Mouse (Mus musculus) gastrocnemius, adult 2 months (tissue): ENCODE measurements around the gene Adcyap1r1. TPM values are rescaled to one million over a fixed set of nuclear protein-coding genes. Genes with fewer than 3 reads are reported as not detected.
A peak's percentile ranks its signal among the peaks of the same experiment; 100 is the strongest.

Source experiments
- DNase-seq: peaks from one replicate; pipeline ENCODE4 v3.0.0; 2022
- H3K27ac ChIP-seq: fragments of 200-600 bp; 2 replicates; pipeline ENCODE4 v1.8.1; 2022; ENCODE audit warnings: mild to moderate bottlenecking
- H3K4me3 ChIP-seq: fragments of 200-600 bp; 2 replicates; pipeline ENCODE4 v1.8.1; 2022; ENCODE audit warnings: mild to moderate bottlenecking, moderate library complexity
- CTCF ChIP-seq: fragments of 200-600 bp; IDR thresholded peaks from 2 replicates; pipeline ENCODE4 v1.8.1; 2022; ENCODE audit warnings: antibody characterized with exemption, mild to moderate bottlenecking, moderate library complexity
- intact Hi-C: fragments of 180-260 bp; cut with DNase I; formaldehyde crosslinking; loops from one replicate; pipeline ENCODE4 v1.15.1; 2025
- total RNA-seq, 2 experiments: library from RNA; stranded (reverse); gene quantifications; 2 replicates each; pipeline ENCODE4 v1.2.3; 2021

Adcyap1r1 gene
- total RNA-seq, 2 experiments from 2014 or later = 0.87 to 0.92 TPM

DNA sequence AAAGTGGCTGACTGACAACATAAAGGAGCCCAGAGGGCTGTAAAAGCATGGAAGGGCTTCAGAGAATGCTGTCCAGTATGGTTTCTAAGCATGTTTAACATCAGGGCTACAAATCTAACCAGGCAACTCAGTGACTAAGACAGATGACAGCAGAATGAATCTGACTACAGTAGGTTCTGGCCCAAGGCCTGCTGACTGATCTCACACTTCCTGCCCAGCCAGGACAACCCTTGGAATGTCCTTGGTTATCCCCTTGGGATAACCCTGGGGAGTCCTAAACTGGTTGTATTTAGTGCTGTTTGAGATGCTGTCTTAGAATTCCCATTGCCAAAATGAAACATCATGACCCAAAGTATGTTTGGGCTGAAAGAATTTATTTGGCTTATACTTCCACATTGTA is 19.7 kb upstream of the Adcyap1r1 start:
- H3K27ac ChIP-seq = no peak overlapping the region
- H3K4me3 ChIP-seq = no peak overlapping the region
- intact Hi-C loops = no loop called here
- DNase-seq = no peak
- no peak for TF ChIP-seq CTCF

DNA sequence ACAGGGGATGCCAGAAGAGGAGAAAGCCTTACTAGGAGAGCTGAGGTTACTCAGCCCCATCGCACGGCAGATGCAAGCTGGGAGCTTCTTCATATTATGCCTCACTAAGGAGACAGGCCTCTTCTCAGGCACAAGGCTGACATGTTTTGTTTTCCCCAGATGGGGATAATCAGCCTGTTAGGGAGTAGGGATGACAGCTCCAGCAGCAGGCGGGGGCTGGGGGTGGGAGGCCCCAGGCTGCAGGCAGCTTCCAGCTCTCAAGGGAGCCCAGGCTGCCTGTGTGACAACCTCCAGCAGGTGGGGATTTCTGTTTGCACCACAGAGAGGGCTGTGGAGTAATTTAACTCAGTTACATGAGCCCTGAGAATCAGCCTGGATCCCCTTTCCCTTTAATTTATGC is 17.4 kb upstream of the Adcyap1r1 start:
- no peak for DNase-seq
- intact Hi-C loops = no loop called here
- Histone ChIP-seq H3K27ac (no peak overlapping the region), H3K4me3 (no peak overlapping the region)
- TF ChIP-seq CTCF = no peak

DNA sequence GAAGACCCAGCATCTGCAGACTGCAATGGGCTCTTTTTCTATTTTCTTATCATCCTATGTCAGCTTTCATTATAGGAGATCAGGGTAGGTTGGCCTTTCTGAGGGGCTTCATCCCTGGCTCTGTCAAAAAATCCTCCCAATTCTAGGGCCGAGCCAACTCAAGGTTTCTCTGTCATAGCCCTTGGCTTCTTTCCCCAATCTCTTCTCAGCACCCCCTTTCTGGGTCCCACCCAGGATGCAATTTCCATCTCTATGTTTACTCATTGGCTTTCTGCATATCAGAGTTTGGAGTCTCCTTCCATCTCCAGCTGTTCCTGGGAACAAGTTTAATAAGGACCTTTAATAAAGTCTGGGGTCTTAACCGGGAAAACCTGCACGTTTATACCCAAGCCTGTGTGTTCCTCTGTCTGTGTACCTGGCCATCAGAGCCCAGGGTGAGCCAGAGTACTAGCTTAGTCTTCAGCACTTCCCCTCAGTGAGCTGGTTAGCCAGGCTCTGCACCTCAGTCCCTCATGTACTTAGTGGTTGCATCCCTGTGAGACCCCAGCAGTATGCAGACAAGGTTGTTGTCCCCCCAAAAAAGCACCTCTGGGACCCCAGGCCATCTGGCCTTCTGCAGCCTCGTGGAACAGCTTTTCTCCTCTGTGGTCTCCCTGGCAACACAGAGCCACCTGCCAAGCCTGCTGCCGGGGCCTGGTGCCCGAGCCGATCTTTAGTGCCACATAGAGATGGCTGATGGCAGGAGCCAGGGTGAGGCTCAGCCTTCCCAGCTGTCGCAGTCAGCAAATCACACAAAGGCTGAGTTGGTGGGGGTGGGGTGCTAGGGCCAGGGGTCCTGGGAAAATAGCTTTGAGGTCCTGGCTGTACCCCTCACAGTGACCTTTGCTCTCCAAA is 16.3 kb upstream of the Adcyap1r1 start:
- intact Hi-C loops = no loop called here
- TF ChIP-seq CTCF = no peak
- no peak for DNase-seq
- Histone ChIP-seq H3K4me3 (no peak overlapping the region), H3K27ac (no peak overlapping the region)

DNA sequence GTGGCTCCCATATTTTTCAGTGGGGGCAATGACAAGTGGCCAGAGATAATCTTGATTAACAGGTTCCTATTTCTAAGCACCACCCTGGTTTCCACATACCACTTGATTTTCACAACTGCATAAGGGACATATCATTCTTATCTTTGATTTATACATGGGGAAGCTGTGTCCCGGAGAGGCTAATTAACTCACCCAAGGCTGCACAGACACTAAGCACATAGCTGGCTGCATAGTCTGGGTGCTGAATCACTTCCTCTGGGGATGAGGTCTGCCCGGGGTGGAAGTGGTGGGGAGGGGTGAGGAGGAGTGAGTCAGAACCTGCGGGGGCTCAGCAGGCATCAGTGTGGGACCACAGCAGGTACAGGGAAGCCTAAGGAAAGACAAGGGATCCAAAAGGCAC is 13.9 kb upstream of the Adcyap1r1 start:
- no peak for TF ChIP-seq CTCF
- no peak for DNase-seq
- Histone ChIP-seq H3K27ac (no peak overlapping the region), H3K4me3 (no peak overlapping the region)
- intact Hi-C loops = no loop called here

DNA sequence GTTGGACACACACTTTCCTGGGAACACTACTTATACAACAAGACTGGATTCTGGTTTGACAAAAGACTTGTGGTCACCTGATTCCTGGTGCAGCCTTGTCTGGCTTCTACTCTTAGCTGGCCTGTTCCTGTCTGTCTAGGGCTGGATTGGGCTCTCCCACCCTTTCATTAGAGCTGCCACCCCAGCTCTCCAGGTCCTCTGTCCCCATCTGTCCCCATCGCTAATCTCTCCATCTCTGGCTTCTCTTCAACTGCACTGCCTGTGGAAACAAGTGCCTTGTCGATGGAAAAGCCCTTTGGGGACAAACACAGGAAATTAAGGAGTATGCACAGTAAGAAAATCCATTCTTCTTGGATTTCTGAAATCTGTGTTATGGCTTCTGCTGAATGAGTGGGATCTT is 12.9 kb upstream of the Adcyap1r1 start:
- Histone ChIP-seq H3K4me3 (no peak overlapping the region), H3K27ac (no peak overlapping the region)
- no peak for TF ChIP-seq CTCF
- DNase-seq = no peak
- intact Hi-C loops = no loop called here

DNA sequence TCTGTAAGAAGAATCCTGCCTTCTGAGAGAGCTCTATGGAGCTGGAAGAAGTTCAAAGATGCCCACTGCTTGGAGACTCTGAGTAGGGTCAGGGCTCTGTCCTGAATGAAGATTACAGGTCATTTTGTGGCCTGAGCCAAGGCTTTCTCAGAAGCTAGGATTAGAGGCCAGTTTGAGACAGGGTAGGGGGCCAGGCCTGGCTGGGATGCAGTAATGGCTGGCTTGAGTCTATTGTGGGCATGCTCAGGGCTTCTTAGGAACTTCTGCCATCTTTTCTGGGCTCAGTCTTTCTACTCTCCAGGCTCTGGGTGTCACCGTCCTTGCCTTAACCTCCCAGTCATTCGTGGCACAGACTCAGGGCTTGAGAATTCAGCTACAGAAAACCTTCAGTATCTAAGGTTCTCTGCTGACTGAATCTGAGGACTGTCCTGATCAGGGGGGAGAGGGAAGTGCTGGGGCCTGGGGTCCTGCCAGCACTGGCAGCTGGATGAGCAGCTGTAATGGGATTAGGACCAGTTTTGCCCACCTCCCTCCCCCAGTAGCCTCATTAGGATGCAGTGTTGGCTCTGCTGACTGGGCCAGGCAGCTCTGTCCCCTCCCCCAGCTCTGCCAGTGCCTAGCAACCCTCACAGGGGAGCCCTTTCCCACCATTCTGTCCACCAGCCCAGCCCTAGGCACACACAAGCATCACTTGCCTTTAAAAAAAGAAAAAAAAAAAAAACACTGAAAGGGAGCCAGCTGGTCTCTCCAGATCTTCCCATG is 7.7 kb upstream of the Adcyap1r1 start:
- intact Hi-C loops = no loop called here
- DNase-seq = peak; percentile 38
- peak overlapping the region; percentile 63; the same call in 1 of the 2 replicates for H3K27ac ChIP-seq
- H3K4me3 ChIP-seq = no peak overlapping the region
- TF ChIP-seq CTCF = no peak

DNA sequence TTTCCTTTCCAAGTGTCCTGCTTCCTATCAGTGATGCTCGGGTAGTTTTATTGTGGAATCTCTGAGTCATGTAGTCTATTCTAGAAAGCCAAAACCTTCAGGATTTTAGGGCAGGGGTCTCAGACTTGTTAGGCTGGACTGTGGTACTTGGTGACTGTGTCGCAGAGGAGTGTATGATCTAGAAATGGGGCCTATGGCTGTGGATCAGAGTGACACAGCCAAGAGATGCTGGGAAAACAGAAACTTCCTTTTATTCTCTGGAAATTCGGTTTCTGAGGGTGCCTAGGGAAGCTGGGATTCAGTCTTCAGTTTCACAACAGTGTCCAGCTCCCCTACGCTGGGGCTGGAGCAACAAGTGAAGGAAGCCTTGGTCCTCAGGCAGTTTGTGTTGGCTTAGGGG is 7.1 kb upstream of the Adcyap1r1 start:
- TF ChIP-seq CTCF = no peak
- H3K27ac ChIP-seq = peak overlapping the region; percentile 63
- DNase-seq = no peak
- no peak overlapping the region for H3K4me3 ChIP-seq
- intact Hi-C loops = no loop called here

DNA sequence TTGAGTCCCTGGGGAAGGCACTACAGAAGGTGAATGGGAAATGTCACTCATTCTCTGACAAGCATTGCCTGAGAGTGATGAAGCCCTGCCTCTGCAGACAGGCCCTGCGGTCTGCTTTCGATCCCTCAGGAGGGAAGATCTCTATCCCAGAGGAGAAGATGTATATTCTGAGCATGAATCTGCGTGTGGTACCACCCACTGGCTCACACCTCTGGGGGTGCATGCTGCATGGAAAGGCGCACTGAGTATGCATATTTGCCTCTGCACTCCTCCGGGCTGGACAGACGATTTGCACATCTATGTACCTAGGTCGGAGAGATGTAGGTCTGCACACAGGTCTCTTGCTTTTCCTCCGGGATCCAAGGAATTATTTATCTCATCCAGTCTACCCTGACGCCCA is 3.6 kb upstream of the Adcyap1r1 start:
- TF ChIP-seq CTCF = no peak
- Histone ChIP-seq H3K4me3 (no peak overlapping the region), H3K27ac (no peak overlapping the region)
- no peak for DNase-seq
- intact Hi-C loops = no loop called here

DNA sequence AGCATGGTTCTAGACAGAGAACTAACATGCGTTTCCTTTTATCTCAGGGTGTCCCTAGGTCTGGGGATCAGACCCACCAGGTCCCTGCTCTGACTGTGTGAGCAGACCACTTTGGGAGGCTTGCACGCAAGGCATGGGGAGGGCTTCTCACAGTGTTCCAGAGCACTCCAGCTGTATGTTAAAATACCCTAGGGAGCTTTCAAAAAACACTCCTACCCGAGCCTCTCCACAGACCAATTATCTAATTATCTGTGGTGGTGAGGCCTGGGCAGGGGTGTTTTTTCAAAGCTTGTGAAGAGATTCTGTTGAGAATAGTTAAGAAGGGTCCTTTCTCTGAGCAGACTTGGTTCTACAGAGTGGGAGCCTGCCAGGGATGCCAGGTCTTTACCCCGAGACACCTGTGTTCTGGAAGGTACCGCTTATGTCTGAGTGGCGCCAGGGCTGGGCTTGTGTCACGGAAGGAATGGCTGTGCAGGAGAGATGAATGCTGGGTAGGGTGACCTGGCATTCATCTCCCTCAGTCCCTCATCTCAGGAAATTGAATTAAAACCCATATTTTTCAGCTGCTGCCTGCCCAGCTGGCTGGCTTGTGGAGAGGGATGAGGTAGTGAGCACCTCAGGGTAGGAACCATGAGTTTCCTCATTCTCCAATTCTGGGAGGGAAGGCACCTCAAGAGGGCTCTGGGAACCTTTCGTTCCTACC is 2.7 kb upstream of the Adcyap1r1 start:
- TF ChIP-seq CTCF = no peak
- Histone ChIP-seq H3K4me3 (no peak overlapping the region), H3K27ac (no peak overlapping the region)
- intact Hi-C loops = no loop called here
- no peak for DNase-seq

DNA sequence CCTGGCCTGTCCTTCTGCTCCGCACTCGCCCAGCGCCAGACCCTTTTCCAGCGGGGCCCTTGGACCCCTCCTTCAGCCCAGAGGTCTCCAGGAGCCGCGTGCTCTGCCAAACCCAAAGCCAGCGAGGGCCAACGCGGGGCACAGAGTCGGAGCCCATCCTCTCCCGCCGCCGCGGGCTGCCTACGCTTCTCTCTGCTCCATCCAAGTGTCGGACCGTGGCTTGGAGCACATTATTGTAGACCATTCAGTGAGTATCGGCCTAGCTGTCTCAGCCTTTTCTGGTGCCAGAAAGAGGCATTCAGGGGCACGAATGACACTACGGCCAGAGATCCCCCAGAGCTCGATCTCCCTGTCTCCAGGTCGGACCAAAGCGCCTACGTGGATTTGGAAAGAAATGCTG is 603 bp downstream of the Adcyap1r1 start:
- H3K27ac ChIP-seq = peak overlapping the region; percentile 63
- peak overlapping the region; percentile 73 for H3K4me3 ChIP-seq
- intact Hi-C loops = no loop called here
- no peak for TF ChIP-seq CTCF
- no peak for DNase-seq

DNA sequence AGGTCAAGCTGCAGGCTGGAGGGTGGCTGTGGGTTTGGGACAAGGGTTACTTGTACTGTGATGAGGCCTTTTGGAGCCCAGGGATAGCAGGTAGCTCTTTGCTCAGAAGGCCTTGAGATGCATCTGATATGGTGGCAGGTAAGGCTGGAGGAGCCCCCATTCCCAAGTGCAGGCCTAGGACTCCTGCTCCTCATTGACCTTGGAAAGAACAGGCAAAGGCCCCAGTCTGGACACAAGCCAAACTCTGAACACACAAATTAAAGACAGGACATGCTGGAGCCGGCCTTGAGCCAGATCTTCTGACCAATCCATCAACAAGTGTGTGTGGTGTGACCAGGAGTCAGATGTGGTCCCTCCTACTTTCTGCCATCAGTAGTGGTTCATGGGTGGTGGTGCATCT is 1.8 kb downstream of the Adcyap1r1 start:
- DNase-seq = peak; percentile 24
- no peak for TF ChIP-seq CTCF
- Histone ChIP-seq H3K4me3 (peak overlapping the region; percentile 73), H3K27ac (no peak overlapping the region)
- intact Hi-C loops = no loop called here

DNA sequence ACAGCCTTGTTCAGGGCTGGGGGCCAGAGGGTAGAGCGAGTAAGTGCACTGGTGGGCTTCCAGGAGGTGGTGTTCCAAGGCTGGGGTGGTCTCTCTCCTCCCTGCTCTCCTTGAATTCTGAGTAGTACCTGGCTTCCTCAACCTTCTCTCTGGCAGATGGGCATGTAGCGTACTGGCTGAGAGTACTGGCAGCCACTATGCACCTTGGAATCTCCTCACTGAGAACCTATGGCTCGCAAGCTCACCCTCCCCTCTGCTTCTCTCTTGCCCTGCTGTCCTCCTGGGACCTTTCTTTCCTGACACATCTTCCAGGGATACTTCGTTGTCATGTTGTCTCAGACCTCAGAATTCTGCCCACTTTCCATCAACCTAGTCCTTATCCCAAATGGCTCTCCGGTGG is 3.9 kb downstream of the Adcyap1r1 start:
- DNase-seq = no peak
- Histone ChIP-seq H3K4me3 (no peak overlapping the region), H3K27ac (no peak overlapping the region)
- TF ChIP-seq CTCF = no peak
- intact Hi-C loops = no loop called here

DNA sequence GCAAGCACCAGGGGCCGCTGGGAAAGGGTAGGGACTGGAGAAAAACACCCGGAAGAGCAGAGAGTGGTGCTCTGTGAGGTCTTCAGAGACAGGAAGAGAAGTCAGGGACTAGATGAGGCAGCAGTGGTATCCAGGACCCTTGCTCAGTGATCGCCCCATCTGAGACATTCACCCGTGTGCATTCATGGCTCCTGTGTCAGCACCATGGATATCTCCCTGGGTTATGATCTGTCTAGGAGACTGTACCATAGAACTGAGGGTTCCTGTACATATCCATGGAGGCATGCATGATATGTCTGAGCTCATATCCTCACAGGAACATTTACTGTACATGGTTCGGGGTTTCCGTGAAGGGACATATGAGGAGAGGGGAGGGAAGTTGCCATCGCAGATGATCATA is 5.9 kb downstream of the Adcyap1r1 start:
- TF ChIP-seq CTCF = no peak
- intact Hi-C loops = no loop called here
- H3K4me3 ChIP-seq = no peak overlapping the region

More for the DNA sequence above, 5.9 kb downstream of the Adcyap1r1 start:
- no peak overlapping the region for H3K27ac ChIP-seq
- DNase-seq = no peak
